Mouse (Mus musculus) frontal cortex, adult (tissue): ENCODE results near the gene 2810021J22Rik.

ENCODE experiments used
- ATAC-seq: cut with Nextera tagmentation; 2 replicates; pipeline ENCODE4 v1.9.2; 2017; ENCODE audit warnings: mild to moderate bottlenecking, moderate library complexity, mixed read lengths; ENCODE audit not compliant: low TSS enrichment

Gene 2810021J22Rik

DNA sequence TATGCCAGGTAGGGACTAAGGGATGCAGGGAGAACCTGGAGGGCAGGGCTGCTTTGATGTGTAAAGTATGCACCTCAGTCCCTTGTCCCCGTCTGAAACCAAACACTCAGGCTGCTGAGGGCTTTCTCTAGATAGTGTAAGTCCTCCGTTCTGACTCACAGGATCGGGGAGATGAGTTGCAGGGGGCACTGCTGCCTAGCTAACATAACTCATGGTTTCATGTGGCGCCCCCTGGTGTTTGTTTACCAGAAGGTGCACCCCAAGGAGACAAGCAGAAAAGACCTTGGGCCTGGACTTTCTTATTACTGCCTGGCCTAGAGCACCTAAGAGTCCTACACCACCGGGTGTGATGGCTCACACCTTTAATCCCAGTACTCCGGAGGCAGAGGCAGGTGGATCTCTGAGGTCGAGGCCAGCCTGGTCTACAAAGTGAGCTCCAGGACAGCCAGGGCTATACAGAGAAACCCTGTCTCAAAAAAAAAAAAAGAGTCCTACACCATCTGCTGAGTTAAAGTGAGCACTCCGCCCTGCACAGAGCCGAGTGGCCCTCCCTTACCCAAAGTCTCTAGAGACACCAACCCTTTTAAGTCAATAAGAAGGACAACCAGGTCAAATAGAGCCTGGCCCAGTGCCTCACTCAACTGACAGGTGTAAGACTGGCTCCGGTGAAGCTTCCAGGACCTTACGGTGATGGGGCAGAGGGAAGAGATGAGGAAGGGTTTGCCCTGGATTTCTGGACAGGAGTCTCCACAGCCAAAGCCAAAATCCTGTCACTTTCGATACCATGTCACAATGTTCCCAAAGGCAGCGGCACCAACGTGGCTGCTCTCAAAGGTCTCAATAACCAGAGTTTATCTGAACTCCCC is 50.1 kb downstream of the 2810021J22Rik start:
- ATAC-seq, result peak; percentile 55

GRCm38 (mm10) chr11:58917745-58918366 is 50.8 kb downstream of the 2810021J22Rik start, which contains the start of gene Btnl10:
Gene Btnl10 (plus strand): TSS chr11:58917908.
- ATAC-seq, result no peak

GRCm38 (mm10) chr11:58918759-58919158 is 51.7 kb downstream of the 2810021J22Rik start:
- no peak for ATAC-seq

DNA sequence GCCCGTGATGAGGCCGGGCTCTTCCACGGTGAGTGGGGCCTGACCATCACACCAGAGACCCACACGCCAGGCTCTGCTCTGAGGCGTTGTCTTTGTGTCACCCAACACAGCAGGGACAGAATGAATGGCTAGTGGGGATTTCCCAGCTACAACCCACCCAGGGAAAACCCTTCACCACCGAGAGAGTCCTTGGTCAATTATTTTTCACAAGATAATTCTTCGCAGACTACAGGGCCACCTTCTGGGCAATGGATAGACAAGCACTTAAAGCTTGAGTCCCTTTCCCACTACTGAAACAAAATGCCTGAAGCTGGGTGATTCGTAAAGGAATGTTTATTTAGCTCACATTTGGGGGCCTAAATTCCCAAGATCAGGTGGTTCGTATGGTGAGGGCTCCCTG is 55.4 kb downstream of the 2810021J22Rik start:
- ATAC-seq, result no peak

DNA sequence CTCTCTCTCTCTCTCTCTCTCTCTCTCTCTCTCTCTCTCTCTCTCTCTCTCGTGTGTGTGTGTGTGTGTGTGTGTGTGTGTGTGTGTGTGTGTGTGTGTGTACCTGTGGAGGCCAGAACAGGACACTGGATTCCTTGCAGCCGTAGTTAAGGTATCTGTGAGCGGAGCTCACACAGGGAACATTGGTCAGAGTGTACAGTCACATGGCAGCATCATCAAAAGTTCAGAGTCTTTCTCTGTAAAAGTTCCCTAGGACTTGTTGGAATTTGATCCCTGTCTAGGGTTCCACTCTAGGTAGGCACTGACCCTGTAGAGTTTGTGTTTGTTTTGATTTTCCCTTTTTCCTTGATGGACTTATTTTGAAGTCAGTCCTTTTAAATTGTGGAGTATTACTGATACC is 59.6 kb downstream of the 2810021J22Rik start:
- ATAC-seq, result no peak

DNA sequence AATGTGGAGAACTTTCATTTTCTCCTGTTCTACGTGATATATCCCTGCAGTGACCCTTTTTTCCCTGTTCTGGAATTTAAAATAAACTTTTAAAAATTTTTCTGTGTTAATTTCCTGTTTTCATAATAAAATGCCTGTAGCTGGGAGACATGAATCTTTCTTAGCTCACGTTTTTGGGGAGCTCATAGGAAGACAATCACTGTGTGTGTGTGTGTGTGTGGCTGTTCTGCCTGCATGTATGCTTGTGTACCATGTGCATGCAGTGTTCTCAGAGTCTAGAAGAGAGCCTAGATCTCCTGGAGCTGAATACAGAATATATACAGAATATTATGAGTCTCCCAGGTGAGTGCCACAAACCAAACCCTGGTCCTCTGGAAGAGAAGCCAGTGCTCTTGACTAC is 60.0 kb downstream of the 2810021J22Rik start:
- ATAC-seq, result no peak

- peak; percentile 57 for ATAC-seq
These were observed 61.0 kb downstream of the 2810021J22Rik start for GRCm38 (mm10) chr11:58927790-58928651.

- no peak for ATAC-seq
These were observed 62.0 kb downstream of the 2810021J22Rik start for GRCm38 (mm10) chr11:58929055-58929454.

- no peak for ATAC-seq
These were observed 62.6 kb downstream of the 2810021J22Rik start for GRCm38 (mm10) chr11:58929641-58930040.

- ATAC-seq, result no peak
These were observed 63.2 kb downstream of the 2810021J22Rik start for GRCm38 (mm10) chr11:58930254-58930653.

- peak; percentile 24; the same call in 1 of the 2 replicates for ATAC-seq
These were observed 64.6 kb downstream of the 2810021J22Rik start for GRCm38 (mm10) chr11:58931576-58931975.
